Mouse (Mus musculus) testis, adult 2 months (tissue): ENCODE results near the gene Tepp.

Source experiments
- CTCF ChIP-seq: fragments of 200-500 bp; IDR thresholded peaks from 2 replicates; pipeline ENCODE4 v1.5.1; 2012; ENCODE audit warnings: low read depth, mild to moderate bottlenecking, inconsistent platforms, low read length, moderate library complexity; ENCODE audit not compliant: control insufficient read depth, insufficient read depth, insufficient replicate concordance
- POLR2A ChIP-seq: fragments of 200-500 bp; IDR thresholded peaks from 2 replicates; pipeline ENCODE4 v1.6.1; 2012; ENCODE audit warnings: low read depth, mild to moderate bottlenecking, inconsistent platforms, low read length, moderate library complexity; ENCODE audit not compliant: control insufficient read depth

- no peak for TF ChIP-seq POLR2A
- no peak for TF ChIP-seq CTCF
These were observed 28.9 kb upstream of the Tepp start for GRCm38 (mm10) chr8:95281493-95281892.
